Mouse (Mus musculus): ENCODE data around the gene Rps6ka2.
A peak's percentile ranks its signal among the peaks of the same experiment; 100 is the strongest.
"Not testable (repeated sequence)": the region's sequence is repeated elsewhere in the genome, so short reads cannot be mapped to it uniquely, and the experiment has no call there.

The Rps6ka2 gene

DNA sequence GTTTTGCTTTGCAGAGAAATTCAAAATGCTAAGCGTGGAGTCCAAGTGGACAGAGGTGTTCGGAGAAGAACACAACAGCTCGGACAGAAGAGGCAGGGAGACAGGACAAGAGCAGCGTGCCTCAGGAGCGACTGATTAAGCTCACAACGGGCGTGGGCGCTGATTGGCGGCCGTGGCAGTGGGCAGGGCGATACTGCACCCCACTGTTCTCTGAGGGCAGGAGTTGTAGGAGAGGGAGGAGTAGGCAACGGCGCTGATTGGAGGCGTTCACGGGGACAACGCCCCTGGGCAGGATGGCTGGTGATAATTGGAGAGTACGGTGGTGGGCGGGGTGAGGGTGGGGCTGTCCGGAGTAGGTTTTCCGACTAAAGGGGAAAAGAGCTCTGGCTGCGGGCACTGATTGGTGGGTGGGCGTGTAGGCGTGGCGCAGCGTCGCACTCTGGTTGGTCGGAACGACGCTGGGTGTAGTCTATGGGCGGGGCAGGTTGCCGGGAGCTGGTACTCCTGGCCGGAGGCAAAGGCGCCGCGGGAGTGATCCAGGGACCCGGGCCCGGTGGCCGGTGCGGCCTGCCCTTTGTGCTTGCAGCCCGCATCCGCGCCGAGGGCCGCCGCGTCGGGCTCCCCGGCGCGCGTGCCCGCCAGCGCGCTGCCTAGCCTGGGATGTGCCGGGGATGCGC lies at the start of gene Rps6ka2:
Gene Rps6ka2 (plus strand): TSS at position 489 of the 677 bp plus-strand sequence.
- peak; percentile 97 for DNase-seq (ENCODE audit: low read depth)

- DNase-seq (ENCODE audit: low read depth), result peak; percentile 4
These were observed 49.1 kb upstream of the Rps6ka2 start for GRCm38 (mm10) chr17:7120835-7121234.

- DNase-seq (ENCODE audit: low read depth), result not testable (repeated sequence)
These were observed 47.4 kb upstream of the Rps6ka2 start for GRCm38 (mm10) chr17:7122554-7122953.

- not testable (repeated sequence) for DNase-seq (ENCODE audit: low read depth)
These were observed 43.4 kb upstream of the Rps6ka2 start for GRCm38 (mm10) chr17:7126475-7126874.

- not testable (repeated sequence) for DNase-seq (ENCODE audit: low read depth)
These were observed 35.9 kb upstream of the Rps6ka2 start for GRCm38 (mm10) chr17:7134002-7134401.

DNA sequence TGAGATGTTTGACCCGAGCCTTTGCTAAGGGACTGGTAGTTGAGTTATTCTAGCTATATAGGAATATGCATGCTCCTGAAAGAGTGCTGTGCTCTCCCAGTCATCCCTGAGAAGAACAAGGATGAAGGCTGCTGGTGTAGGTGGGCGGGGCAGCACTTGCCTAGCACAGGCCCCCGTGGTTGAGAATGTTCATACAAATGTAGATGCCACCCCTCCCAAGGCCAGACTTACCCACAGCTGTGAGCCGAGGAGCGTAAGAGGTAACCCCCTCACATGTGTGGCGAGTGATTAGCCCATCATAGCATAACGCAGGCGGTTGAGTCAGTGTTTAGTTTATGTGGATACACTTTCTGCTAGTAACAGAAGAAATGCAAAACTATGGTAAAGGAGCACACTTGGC lies 34.6 kb upstream of the Rps6ka2 start:
- DNase-seq (ENCODE audit: low read depth), result not testable (repeated sequence)

DNA sequence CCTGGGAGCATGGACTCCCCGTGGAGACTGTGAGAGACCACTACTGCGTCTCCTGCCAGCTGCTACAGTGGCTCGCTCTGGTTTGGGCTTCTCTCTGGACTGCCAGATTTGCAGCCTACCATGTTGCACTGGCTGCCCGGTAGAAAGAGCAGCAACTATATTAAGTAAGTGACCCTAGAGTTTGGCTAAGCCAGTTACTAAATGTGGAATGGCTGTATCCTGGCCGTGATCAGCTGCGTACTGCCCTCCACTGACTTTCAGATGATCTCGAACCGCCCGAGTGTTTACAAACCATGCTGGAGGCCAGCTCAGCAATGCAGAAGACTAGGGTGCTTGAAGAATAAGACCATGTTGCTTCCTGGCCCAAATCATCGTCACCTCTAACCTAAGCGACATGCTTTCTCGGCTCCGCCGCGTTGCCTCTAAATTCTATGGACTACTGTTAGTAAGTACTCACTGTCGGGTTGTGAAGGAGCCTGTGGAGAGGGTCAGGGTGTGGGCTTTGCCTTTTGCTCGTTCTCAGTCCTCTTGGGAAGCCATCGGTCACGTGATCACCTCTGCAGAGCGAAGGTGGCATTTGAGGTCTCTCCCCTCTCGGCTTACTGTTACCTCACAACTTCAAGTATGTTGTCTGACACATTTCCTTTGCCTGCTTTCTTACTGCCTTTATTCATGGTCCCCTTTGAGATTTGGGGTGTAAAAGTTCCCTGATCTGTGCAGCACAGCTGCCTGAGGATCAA lies 31.6 kb upstream of the Rps6ka2 start:
- no peak for DNase-seq (ENCODE audit: low read depth)

GRCm38 (mm10) chr17:7140399-7141174 lies 29.3 kb upstream of the Rps6ka2 start:
- peak; percentile 13 for DNase-seq (ENCODE audit: low read depth)

DNA sequence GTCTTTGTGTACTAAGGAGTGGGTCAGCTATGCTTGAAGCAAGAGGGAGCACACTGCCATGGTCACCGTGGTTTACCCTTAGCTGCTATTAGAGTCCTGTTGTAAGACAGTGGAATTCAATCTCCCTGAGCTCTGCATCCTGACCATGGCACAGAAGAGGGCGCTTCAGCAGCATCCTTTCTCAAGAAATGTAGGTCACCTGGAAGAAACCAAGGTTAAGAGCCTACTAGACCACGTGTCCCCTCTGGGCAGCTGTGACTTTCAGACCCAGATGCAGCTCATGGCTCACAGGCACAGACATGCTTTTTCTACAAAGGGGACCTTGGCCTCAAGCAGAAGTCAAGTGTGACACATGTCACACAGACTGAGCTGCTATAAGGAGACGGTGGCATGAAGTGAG lies 27.5 kb upstream of the Rps6ka2 start:
- DNase-seq (ENCODE audit: low read depth), result no peak

- DNase-seq (ENCODE audit: low read depth), result no peak
These were observed 25.9 kb upstream of the Rps6ka2 start for GRCm38 (mm10) chr17:7143885-7144518.

DNA sequence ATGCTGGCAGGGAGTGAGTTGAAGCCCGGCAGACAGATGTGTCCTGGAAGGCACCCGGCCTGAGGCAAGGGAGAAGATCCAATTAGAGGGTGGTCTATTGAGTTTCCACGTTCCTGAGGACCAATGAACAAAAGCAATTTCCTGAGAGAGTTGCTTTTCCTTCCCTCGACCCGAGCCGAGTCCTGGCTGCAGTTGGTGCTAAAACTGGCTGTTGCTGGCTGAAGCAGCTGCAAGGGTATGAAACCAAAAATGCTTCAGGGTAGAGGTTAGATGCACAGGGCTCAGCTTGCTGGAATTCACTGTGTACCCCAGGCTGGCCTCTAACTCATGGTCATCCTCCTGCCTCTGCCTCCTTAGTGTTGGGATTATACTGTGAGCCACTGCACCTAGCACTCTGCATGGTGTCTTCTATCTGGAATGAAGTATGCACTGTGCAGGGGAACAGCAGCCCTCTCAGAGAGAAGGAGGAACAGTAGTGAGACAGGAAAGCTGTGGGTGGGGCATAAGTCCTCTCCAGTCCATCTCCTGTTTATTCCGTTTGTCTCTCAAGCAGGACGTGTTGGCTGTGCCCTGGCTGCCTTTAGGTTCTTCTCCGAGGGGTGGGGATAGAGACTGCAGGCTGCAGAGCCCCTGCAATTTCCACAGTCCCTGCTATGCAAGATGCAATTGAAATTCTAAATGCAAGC lies 24.4 kb upstream of the Rps6ka2 start:
- DNase-seq (ENCODE audit: low read depth), result no peak

- no peak for DNase-seq (ENCODE audit: low read depth)
These were observed 23.4 kb upstream of the Rps6ka2 start for GRCm38 (mm10) chr17:7146479-7146878.

DNA sequence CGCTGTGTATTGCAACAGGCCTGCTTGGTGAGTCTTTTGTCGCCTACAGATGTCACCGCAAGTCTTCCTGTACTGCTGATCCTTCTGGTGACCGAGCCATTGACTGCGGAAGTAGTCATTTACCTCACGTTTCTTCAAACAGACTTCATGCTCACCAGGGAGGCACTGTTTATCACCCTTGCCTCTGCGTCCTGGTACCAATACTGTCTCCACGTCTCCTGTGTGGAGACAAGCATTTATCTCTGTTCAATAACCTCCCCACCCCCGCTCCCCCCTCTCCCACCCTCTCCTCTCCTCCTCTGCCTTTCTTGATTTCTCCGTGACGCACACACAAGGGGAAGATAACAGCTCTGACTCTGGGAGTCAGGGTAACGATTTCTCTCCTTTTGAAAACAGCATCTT lies 22.0 kb upstream of the Rps6ka2 start:
- no peak for DNase-seq (ENCODE audit: low read depth)

- DNase-seq (ENCODE audit: low read depth), result no peak
These were observed 20.4 kb upstream of the Rps6ka2 start for GRCm38 (mm10) chr17:7149328-7150195.

- DNase-seq (ENCODE audit: low read depth), result no peak
These were observed 18.3 kb upstream of the Rps6ka2 start for GRCm38 (mm10) chr17:7151446-7152100.

DNA sequence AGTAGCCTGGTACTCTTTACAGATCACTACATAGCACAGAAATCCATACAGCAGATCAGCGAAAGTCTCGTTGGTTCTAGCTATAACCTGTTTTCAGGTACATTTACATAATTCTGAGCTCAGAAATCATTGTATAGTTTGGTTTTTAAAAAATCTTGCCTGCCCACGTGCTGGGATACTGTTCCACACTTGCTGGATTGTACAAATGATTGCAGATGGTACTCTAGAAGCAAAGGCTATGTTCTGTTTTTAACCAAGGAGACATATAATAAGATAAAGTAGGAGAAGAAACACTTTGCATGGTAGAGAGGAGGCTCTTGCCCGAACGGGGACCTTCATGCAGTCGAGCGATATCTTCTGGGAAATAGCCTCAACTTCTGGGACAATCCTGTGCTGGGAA lies 17.3 kb upstream of the Rps6ka2 start:
- DNase-seq (ENCODE audit: low read depth), result no peak

- no peak for DNase-seq (ENCODE audit: low read depth)
These were observed 6.0 kb upstream of the Rps6ka2 start for GRCm38 (mm10) chr17:7163955-7164354.

GRCm38 (mm10) chr17:7165524-7165923 lies 4.4 kb upstream of the Rps6ka2 start:
- no peak for DNase-seq (ENCODE audit: low read depth)

DNA sequence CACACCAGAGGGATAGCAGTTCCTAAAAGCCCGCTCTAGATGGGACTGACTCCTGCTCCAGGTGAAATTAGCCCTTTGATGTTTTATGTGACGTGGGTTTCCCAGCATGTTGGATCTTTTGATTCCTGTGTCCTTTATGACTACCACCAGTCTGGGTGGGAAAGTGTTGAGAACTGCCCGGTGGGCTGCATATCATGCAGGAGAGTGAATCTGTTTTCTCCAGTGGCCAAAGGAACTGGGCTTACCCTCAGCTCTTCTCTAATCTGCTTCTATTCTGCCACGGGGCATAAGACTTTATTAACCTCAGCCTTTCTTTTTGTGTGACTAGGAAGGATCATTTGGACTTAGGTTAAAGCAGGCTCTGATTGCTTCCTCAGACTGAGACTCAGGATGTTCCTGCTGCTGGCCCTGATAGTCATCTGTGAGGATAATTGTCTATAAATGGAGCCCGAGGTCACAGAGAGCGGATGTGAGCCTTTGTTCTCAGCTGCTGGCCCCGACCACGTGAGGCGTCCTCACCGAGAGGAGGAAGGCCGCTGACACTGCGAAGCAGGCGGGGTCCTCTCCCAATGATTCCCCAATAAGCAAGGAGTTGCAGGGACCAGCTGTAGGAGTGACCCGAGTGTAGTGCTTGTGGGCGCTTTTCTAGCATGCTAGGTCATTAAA lies 821 bp upstream of the Rps6ka2 start:
- DNase-seq (ENCODE audit: low read depth), result no peak
